Mouse (Mus musculus): ENCODE data around the gene Ugt1a6b. TPM values are rescaled to one million over a fixed set of nuclear protein-coding genes. Genes with fewer than 3 reads are reported as not detected.
A peak's percentile ranks its signal among the peaks of the same experiment; 100 is the strongest.
"Not testable (repeated sequence)": the region's sequence is repeated elsewhere in the genome, so short reads cannot be mapped to it uniquely, and the experiment has no call there.

Gene Ugt1a6b
- total RNA-seq, 2 experiments from 2014 or later: 7.3 to 13.6 TPM

GRCm38 (mm10) chr1:88200456-88200855 lies 97.4 kb downstream of the Ugt1a6b start, which contains the start of gene Ugt1a2:
Gene Ugt1a2 (plus strand): TSS chr1:88200601.
- DNase-seq: no peak

GRCm38 (mm10) chr1:88205294-88205922 lies 102.4 kb downstream of the Ugt1a6b start, which contains the start of gene Dnajb3:
Gene Dnajb3 (minus strand): TSS chr1:88205782.
- peak; percentile 85 for DNase-seq

- no peak for DNase-seq
Measured at GRCm38 (mm10) chr1:88206843-88207479, 103.9 kb downstream of the Ugt1a6b start.

GRCm38 (mm10) chr1:88211812-88212211 lies 108.8 kb downstream of the Ugt1a6b start, which contains the start of gene Ugt1a1:
Gene Ugt1a1 (plus strand): TSS chr1:88211959.
- no peak for DNase-seq

- no peak for DNase-seq
Measured at GRCm38 (mm10) chr1:88212341-88213045, 109.4 kb downstream of the Ugt1a6b start.

GRCm38 (mm10) chr1:88213061-88213460 lies 110.0 kb downstream of the Ugt1a6b start:
- no peak for DNase-seq

- no peak for DNase-seq
Measured at GRCm38 (mm10) chr1:88213766-88214461, 110.9 kb downstream of the Ugt1a6b start.

- no peak for DNase-seq
Measured at GRCm38 (mm10) chr1:88214462-88214952, 111.5 kb downstream of the Ugt1a6b start.

- no peak for DNase-seq
Measured at GRCm38 (mm10) chr1:88215466-88216380, 112.7 kb downstream of the Ugt1a6b start.

GRCm38 (mm10) chr1:88216551-88216950 lies 113.5 kb downstream of the Ugt1a6b start:
- DNase-seq: no peak

- DNase-seq: no peak
Measured at GRCm38 (mm10) chr1:88217144-88217543, 114.1 kb downstream of the Ugt1a6b start.

GRCm38 (mm10) chr1:88217576-88217975 lies 114.5 kb downstream of the Ugt1a6b start:
- no peak for DNase-seq

GRCm38 (mm10) chr1:88218051-88218450 lies 115.0 kb downstream of the Ugt1a6b start:
- DNase-seq: peak; percentile 11

- DNase-seq: no peak
Measured at GRCm38 (mm10) chr1:88218591-88218990, 115.5 kb downstream of the Ugt1a6b start.

- no peak for DNase-seq
Measured at GRCm38 (mm10) chr1:88219054-88219453, 116.0 kb downstream of the Ugt1a6b start.

GRCm38 (mm10) chr1:88220336-88220735 lies 117.3 kb downstream of the Ugt1a6b start:
- no peak for DNase-seq

GRCm38 (mm10) chr1:88222216-88222615 lies 119.2 kb downstream of the Ugt1a6b start:
- no peak for DNase-seq

- DNase-seq: not testable (repeated sequence)
Measured at GRCm38 (mm10) chr1:88223011-88223515, 120.0 kb downstream of the Ugt1a6b start.

GRCm38 (mm10) chr1:88223591-88223990 lies 120.5 kb downstream of the Ugt1a6b start:
- DNase-seq: peak; percentile 34

GRCm38 (mm10) chr1:88224029-88224776 lies 121.2 kb downstream of the Ugt1a6b start:
- peak; percentile 74 for DNase-seq

Data from adrenal gland, postnatal 10 days (tissue).